Mouse (Mus musculus): ENCODE measurements around the gene Zfp54. TPM values are rescaled to one million over a fixed set of nuclear protein-coding genes. Genes with fewer than 3 reads are reported as not detected.
"Not testable (repeated sequence)": the region's sequence is repeated elsewhere in the genome, so short reads cannot be mapped to it uniquely, and the experiment has no call there.

The Zfp54 gene
- 1 to 10 TPM in 1 of 2 experiments, under 1 TPM in 1; 0.59 to 1.0 TPM for total RNA-seq (2021)
- polyA plus RNA-seq (2012; rRNA removed) = 0.39 and 0.64 TPM in 2 replicates
- long read RNA-seq, partial matches to known transcripts = 0 of 2 reads
- long read RNA-seq, other reads (novel, unspliced or antisense) = 1 of 2 reads

DNA sequence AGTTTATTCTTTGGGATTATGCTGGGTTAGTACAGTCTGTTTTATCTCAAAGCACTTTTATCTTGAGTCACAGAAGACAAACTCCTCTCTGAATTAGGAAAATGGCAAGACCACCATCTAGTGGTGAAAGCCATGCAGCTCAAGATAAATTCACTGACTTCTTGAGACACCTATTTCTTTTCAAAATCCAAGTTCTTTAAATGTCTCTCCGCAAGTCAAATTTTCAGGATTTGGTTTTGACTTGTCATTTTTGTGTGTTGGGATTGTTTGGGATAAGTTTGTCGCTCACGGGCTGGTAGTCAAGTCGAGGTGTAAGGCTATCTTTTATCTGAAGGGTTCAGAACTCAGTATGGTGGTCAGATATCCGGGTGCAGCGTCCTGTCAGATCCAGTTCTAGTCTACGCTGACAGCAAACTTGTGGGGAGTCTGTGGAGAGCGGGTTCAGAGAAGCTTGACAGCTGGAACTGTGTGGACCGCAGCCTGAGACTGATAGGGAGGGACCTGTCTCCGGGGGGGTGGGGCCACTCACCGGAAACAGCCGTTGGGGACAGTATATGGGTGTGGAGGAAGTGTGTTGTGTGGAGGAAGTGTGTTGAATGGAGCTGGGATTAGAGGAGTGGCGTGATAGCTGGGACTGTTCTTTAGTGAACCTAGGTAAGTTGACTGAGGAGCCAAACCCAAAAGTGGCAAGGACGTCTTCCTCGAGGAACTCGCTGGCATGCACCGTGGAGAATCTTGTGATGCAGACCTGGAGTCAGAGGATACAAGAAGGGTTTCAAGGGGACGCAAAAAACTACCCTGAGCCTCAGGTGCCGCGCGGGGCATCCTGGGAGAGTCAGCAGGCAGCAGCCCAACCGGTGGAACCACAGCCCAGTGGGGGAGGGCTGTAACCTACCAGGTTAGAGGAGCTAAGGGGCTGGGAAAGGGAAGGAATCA is at the start of gene Zfp54:
Zfp54 (plus strand) TSS at position 564 of the 936 bp plus-strand sequence.
- Histone ChIP-seq H3K27ac (peak within 1 kb of the TSS; percentile 79), H3K9ac (ENCODE audit: low read depth, low read length) (peak within 1 kb of the TSS; percentile 78), H3K4me3 (peak within 1 kb of the TSS; percentile 61), H3K4me1 (ENCODE audit: control insufficient read depth, insufficient read depth, low read length) (0 out of 2 replicates have a peak, but pooled peaks cover 1% of the 10 kb centered on the region), H3K79me2 (replicated peaks; ENCODE audit: control insufficient read depth, insufficient read depth, low read length) (no peaks in the 10 kb centered on the region), H3K27me3 (ENCODE audit: control insufficient read depth, insufficient read depth, low read length) (no peaks in the 10 kb centered on the region), H3K36me3 (ENCODE audit: control insufficient read depth, insufficient read depth, low read length) (no peaks in the 10 kb centered on the region)
- DNase-seq = peak; percentile 75 to 81
- TF ChIP-seq CTCF (IDR thresholded peaks at IDR 0.05) (peak; percentile 96; the same call in 1 of the 2 replicates), EP300 (IDR thresholded peaks at IDR 0.05; ENCODE audit: insufficient read depth, low read depth, low read length) (no peak), POLR2A (IDR thresholded peaks at IDR 0.05; ENCODE audit: insufficient read depth, low read depth, low read length) (peak; percentile 57; the same call in 1 of the 2 replicates)
- intact Hi-C loops (cut with DNase I) = loop anchor here (1.0 to 2.0 kb wide), 3 partner anchors 28 to 151 kb away; partner anchors contain the start of gene Zfp51
- under 1% methylated on average over 22 of the region's 22 CpGs for WGBS

DNA sequence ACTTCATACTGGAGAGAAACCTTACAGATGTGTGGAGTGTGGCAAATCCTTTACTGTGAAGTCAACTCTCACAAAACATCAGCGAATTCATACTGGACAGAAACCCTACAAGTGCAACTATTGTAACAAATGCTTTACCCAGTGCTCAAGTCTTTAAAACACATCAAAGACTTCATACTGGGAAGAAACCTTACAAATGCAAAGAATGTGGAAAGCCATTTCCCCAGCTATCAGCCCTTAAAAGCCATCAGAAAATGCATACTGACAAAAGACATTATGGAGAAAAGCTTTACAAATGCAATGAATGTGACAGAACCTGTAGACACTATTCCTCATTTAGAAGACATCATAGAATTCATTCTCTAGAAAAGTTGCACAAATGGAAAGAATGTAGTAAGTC is 47.7 kb upstream of the Zfp54 start:
- Histone ChIP-seq H3K27ac (no peak overlapping the region), H3K36me3 (ENCODE audit: control insufficient read depth, insufficient read depth, low read length) (no peaks in the 10 kb centered on the region), H3K79me2 (replicated peaks; ENCODE audit: control insufficient read depth, insufficient read depth, low read length) (no peaks in the 10 kb centered on the region), H3K4me1 (ENCODE audit: control insufficient read depth, insufficient read depth, low read length) (no peaks in the 10 kb centered on the region), H3K4me3 (no peak overlapping the region), H3K27me3 (ENCODE audit: control insufficient read depth, insufficient read depth, low read length) (no peaks in the 10 kb centered on the region), H3K9ac (ENCODE audit: low read depth, low read length) (no peak overlapping the region)
- no peak for DNase-seq
- 55% methylated on average over 1 of the region's 1 CpGs for WGBS
- intact Hi-C loops (cut with DNase I) = no loop called here
- TF ChIP-seq POLR2A (IDR thresholded peaks at IDR 0.05; ENCODE audit: insufficient read depth, low read depth, low read length) (no peak), EP300 (IDR thresholded peaks at IDR 0.05; ENCODE audit: insufficient read depth, low read depth, low read length) (no peak), CTCF (IDR thresholded peaks at IDR 0.05) (no peak)

DNA sequence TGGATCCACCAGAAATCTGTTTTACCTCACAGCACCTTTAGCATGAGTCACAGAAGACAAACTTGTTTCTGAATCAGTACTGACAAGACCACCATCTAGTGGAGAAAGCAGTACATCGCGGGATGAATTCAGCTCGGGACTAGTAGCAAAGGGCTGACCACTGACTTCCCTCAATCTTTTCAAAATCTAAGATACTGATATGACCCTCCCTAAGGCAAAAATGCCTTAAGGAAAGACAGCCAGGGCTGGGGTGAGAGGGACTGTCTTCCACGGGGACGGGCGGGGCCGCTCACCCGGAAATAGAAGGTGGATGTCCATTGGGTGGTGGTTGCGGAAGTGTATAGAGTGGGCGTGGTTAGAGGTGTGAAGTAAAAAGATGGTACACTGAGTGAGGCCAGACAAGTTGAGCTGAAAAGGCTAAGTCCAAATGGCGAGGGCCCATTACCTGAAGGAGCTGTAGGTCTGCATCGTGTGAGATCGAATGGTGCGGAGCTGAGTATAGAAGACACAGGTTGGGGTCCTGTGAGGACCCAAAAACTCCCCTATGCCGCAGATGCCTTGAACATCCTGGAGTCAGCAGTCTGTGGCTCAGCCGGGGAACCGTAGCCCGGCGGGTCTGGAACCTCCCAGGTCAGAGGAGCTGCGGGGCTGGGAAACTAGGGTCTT is 39.5 kb upstream of the Zfp54 start, which contains the start of gene Zfp677:
Zfp677 (plus strand) TSS at position 358 of the 666 bp plus-strand sequence.
- DNase-seq = peak; percentile 56 to 78
- H3K4me1 ChIP-seq (ENCODE audit: control insufficient read depth, insufficient read depth, low read length) = no peaks in the 10 kb centered on the region
- intact Hi-C loops (cut with DNase I) = loop anchor here (10.0 kb wide), 1 partner anchor 109 kb away; no protein-coding TSS in a partner anchor
- H3K79me2 ChIP-seq (replicated peaks; ENCODE audit: control insufficient read depth, insufficient read depth, low read length) = no peaks in the 10 kb centered on the region
- peak within 1 kb of the TSS; percentile 30 for H3K9ac ChIP-seq (ENCODE audit: low read depth, low read length)
- peak within 1 kb of the TSS; percentile 49; the same call in 1 of the 2 replicates for H3K27ac ChIP-seq
- 4% methylated on average over 20 of the region's 20 CpGs for WGBS
- peak within 1 kb of the TSS; percentile 60 for H3K4me3 ChIP-seq
- no peaks in the 10 kb centered on the region for H3K27me3 ChIP-seq (ENCODE audit: control insufficient read depth, insufficient read depth, low read length)
- H3K36me3 ChIP-seq (ENCODE audit: control insufficient read depth, insufficient read depth, low read length) = no peaks in the 10 kb centered on the region
- TF ChIP-seq EP300 (IDR thresholded peaks at IDR 0.05; ENCODE audit: insufficient read depth, low read depth, low read length) = no peak
- TF ChIP-seq CTCF (IDR thresholded peaks at IDR 0.05) = peak; percentile 70
- TF ChIP-seq POLR2A (IDR thresholded peaks at IDR 0.05; ENCODE audit: insufficient read depth, low read depth, low read length) = peak; percentile 42; the same call in 1 of the 2 replicates

DNA sequence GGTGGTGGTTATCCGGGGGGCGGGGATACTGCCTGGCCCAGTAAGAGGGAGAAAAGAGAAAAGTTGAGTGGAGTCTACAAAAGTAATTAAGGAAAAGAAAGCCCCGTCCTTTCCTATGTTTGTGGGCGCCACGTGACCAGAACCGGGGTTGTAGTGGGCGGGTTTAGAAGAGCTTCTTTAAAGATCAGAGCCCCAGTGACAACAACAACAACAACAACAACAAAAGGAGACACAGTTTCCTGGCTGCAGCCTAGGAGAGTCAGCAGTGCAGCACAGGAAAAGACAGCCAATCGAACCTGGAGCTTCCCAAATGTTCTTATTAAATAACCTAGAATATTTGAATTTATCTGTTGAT is 39.0 kb upstream of the Zfp54 start:
- H3K27ac ChIP-seq = peak overlapping the region; percentile 49; the same call in 1 of the 2 replicates
- intact Hi-C loops (cut with DNase I) = loop anchor here (10.0 kb wide), 1 partner anchor 109 kb away; no protein-coding TSS in a partner anchor
- WGBS = 7% methylated on average over 8 of the region's 8 CpGs

DNA sequence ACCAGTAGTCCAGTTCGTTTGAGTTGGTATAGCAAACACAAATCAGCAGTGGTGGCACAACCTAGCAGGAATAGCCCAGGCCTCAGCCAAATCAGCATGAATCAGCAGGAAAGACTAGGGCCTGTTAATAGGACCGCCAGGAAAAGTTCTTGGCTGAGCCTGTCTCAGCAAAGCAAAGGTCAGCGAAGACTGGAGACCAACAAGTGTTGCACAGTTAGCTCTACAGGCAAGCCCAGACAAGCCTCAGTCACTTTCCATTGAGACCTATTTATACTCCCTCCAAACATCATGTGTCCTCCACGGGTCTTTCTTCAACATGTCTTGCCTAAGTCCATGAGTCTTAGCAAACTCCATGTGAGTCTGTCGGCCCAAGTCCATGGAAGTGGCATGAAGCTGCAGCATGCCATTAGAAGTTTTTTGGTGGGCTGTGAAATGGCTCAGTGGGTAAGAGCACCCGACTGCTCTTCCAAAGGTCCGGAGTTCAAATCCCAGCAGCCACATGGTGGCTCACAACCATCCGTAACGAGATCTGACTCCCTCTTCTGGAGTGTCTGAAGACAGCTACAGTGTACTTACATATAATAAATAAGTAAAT is 15.9 kb downstream of the Zfp54 start:
- H3K27ac ChIP-seq; H3K4me1 ChIP-seq (ENCODE audit: control insufficient read depth, insufficient read depth, low read length); H3K27me3 ChIP-seq (ENCODE audit: control insufficient read depth, insufficient read depth, low read length); H3K9ac ChIP-seq (ENCODE audit: low read depth, low read length); DNase-seq; H3K36me3 ChIP-seq (ENCODE audit: control insufficient read depth, insufficient read depth, low read length); H3K79me2 ChIP-seq (replicated peaks; ENCODE audit: control insufficient read depth, insufficient read depth, low read length); H3K4me3 ChIP-seq; intact Hi-C loops (cut with DNase I): not testable (repeated sequence)
- 75% methylated on average over 9 of the region's 9 CpGs for WGBS

More for the DNA sequence above, 39.0 kb upstream of the Zfp54 start:
- Histone ChIP-seq H3K4me3 (peak overlapping the region; percentile 60), H3K9ac (ENCODE audit: low read depth, low read length) (peak overlapping the region; percentile 4), H3K36me3 (ENCODE audit: control insufficient read depth, insufficient read depth, low read length) (no peaks in the 10 kb centered on the region), H3K4me1 (ENCODE audit: control insufficient read depth, insufficient read depth, low read length) (no peaks in the 10 kb centered on the region), H3K79me2 (replicated peaks; ENCODE audit: control insufficient read depth, insufficient read depth, low read length) (no peaks in the 10 kb centered on the region), H3K27me3 (ENCODE audit: control insufficient read depth, insufficient read depth, low read length) (no peaks in the 10 kb centered on the region)
- DNase-seq = no peak
- TF ChIP-seq CTCF (IDR thresholded peaks at IDR 0.05) (no peak), POLR2A (IDR thresholded peaks at IDR 0.05; ENCODE audit: insufficient read depth, low read depth, low read length) (no peak), EP300 (IDR thresholded peaks at IDR 0.05; ENCODE audit: insufficient read depth, low read depth, low read length) (no peak)

All from heart, adult 2 months (tissue).